Mouse (Mus musculus): Measurements from ENCODE around the gene Pitpna.

Pitpna gene

GRCm38 (mm10) chr11:75658311-75658710 is 70.4 kb downstream of the Pitpna start:
- no peak for DNase-seq (ENCODE audit: inconsistent ontology term)

- no peak for DNase-seq (ENCODE audit: inconsistent ontology term)
These were observed 71.3 kb downstream of the Pitpna start for GRCm38 (mm10) chr11:75658996-75659750.

GRCm38 (mm10) chr11:75660081-75660590 is 72.2 kb downstream of the Pitpna start:
- DNase-seq (ENCODE audit: inconsistent ontology term), result no peak

- DNase-seq (ENCODE audit: inconsistent ontology term), result no peak
These were observed 73.3 kb downstream of the Pitpna start for GRCm38 (mm10) chr11:75660941-75661800.

DNA sequence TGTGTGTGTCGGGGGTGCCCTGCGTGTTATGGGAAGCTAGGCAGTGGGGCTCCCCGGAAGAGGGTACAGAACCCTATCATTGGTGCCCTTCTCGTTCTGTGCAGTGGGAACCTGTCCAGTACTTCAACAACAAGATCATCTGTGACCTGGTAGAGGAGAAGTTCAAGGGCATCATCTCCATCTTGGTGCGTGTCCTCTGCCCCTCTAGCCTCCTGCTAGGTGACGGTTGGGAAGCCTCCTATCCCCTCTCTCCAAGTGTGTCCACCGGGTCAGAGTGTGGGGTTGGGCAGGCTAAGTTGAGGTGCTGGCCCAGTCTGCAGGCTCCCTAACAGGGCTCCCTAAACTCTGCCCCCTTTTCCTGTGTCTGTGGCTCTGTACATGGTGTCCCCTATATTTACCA is 74.2 kb downstream of the Pitpna start:
- DNase-seq (ENCODE audit: inconsistent ontology term), result no peak

GRCm38 (mm10) chr11:75666296-75666695 is 78.4 kb downstream of the Pitpna start:
- DNase-seq (ENCODE audit: inconsistent ontology term), result no peak

- no peak for DNase-seq (ENCODE audit: inconsistent ontology term)
These were observed 80.7 kb downstream of the Pitpna start for GRCm38 (mm10) chr11:75668621-75669020.

GRCm38 (mm10) chr11:75669176-75669852 is 81.4 kb downstream of the Pitpna start:
- DNase-seq (ENCODE audit: inconsistent ontology term), result no peak

- no peak for DNase-seq (ENCODE audit: inconsistent ontology term)
These were observed 81.9 kb downstream of the Pitpna start for GRCm38 (mm10) chr11:75669853-75670200.

- DNase-seq (ENCODE audit: inconsistent ontology term), result no peak
These were observed 83.7 kb downstream of the Pitpna start for GRCm38 (mm10) chr11:75671426-75672180.

GRCm38 (mm10) chr11:75673411-75673810 is 85.5 kb downstream of the Pitpna start:
- DNase-seq (ENCODE audit: inconsistent ontology term), result no peak

- DNase-seq (ENCODE audit: inconsistent ontology term), result no peak
These were observed 87.0 kb downstream of the Pitpna start for GRCm38 (mm10) chr11:75674875-75675274.

DNA sequence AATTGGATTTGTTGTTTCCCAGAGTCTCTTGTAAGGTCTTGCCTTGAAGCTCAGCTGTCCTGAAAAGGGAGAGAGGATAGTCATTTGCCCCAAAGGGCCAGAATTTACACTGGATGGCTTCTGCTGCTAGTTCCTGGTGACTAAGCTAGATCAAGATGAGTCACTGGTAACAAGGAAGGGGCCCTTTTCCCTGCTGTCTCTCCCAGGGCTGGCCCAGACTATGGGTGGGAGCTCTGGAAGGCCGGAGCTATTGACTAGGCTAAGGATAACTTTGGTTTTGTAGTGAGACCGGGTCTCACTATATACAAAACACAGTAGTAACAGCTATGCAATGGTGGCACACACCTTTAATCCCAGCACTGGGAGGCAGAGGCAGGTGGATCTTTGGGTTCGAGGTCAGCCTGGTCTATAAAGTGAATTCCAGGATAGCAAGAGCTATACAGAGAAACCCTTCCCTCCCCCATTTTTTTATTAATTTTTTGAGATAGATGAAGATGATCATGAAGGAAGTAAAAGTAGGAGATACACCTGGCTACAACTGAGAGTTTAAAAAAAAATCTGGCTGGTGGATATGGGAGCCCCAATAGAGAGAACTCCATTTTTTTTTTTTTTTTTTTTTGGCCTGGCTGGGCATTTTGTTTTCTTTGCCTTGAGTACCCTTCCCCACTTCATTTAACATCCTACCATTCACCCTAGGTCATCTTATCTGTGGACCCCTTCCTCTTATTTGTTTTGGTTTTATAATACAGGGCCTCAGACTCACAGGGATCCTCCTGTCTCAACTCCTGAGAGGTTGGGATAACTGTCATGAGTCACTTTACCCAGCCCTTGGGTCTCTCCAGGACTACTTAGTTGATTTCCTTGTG is 90.2 kb downstream of the Pitpna start:
- DNase-seq (ENCODE audit: inconsistent ontology term), result peak; percentile 61
